Mouse (Mus musculus) CD4-positive, CD25-positive, alpha-beta regulatory T cell, adult 2 months (primary cell): ENCODE data around the gene Lamc2.
A peak's percentile ranks its signal among the peaks of the same experiment; 100 is the strongest.
"Not testable (repeated sequence)": the region's sequence is repeated elsewhere in the genome, so short reads cannot be mapped to it uniquely, and the experiment has no call there.

ENCODE experiments used
- DNase-seq: peaks from one replicate; pipeline ENCODE4 v3.0.0-alpha.2; 2012; ENCODE audit warnings: low read depth, low spot score

Lamc2 gene

DNA sequence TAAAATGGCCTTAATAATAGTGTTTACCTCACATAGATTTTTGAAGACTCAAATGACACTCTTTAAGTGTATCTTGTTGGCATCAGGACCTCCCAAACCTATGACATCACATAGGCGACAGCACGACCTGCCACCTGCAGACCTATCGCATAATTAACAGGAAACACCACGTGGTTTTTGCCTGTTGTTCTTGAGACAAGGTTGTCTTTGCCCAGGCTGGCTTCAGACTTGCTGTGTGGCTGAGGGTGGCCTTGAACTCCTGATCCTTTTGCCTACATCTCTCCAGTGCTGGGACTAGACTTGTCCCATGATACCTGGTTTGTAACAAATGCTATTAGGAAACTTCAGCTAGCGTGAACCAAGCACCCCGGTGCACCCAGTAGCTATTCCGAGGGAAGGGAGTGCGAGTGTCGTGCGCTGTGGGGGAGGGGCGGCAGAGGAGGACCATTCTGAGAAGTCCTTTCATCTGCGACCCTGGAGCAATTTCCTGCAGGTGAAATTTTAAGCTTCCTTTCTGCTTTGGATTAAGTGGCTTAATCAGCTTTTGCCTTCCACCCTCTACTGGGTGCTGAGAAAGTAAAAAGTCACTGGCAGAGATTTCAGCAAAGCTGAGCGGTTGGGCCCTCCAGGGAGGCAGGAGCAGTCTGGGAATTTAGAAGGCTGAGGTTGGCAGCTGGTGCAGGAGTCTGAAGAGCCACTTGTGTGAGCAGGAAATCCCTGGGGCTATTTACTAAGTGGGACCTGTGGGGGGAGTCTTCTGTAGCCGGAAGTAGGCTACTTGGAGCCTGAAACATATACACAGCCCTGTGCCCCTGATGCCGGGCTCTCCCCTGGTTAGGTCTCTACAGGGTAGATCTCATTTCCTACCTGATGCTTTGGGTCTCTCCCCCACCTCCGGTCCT is 90.2 kb downstream of the Lamc2 start:
- DNase-seq = no peak

DNA sequence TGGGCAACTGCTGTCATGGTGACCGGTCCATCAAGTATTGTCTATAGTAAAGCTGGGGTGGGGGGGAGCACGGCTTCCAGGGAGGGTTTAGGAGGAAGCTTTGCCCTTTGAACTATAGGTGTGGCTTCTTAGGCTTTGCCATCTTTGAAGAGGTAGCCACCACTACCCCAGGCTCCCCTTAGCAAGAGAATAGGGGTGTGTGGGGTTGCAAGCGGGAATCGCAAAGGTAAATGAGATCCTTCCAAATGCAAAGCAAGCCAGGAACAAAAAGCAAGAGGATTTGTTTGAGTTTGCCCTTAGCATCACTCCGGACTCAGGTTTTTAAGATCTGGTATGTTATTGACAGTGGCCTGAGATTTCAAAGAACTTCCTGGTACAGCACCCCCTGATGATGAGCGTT is 90.9 kb downstream of the Lamc2 start:
- DNase-seq = no peak

- no peak for DNase-seq
Observed at GRCm38 (mm10) chr1:153094226-153095076, 91.8 kb downstream of the Lamc2 start.

DNA sequence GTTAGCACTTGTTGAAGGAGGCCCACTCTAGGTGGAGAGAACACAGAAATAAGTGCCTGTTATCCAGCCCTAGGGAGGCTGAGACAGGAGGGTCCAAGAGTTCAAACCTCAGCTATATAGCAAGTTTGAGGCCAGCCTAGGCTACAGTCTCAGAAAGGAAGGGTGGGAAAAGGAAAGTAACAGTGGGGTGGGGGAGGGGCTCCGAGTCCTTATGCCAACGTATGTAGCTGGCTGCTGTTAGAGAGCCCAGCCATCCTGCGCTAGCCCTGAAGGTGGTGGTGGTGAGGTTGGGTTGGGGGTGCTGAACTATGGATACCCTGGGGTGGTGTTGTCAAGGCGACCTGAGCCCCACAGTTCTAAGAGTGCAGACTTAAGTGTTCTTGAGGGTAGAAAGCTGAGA is 92.7 kb downstream of the Lamc2 start:
- DNase-seq = no peak

DNA sequence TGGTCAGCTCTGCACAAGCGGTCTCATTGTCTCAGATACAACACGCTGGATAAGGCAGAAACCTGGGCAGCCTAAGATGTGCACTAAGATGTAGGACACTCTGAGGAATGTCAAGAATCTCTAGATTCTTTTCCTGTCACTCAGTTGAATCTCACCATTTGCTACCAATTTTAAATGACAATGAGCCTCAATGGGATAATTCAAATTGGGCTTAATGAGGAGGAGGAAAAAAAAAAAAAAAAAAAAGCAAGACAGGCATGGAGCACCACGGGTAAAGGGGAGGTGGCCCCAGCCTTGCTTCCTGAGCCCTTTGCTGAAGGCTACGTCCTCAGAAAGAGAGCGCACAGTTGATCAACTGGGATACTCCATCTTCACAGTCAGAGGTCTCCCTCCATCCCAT is 93.1 kb downstream of the Lamc2 start:
- DNase-seq = no peak

GRCm38 (mm10) chr1:153092237-153092975 is 93.8 kb downstream of the Lamc2 start:
- DNase-seq = peak; percentile 68

DNA sequence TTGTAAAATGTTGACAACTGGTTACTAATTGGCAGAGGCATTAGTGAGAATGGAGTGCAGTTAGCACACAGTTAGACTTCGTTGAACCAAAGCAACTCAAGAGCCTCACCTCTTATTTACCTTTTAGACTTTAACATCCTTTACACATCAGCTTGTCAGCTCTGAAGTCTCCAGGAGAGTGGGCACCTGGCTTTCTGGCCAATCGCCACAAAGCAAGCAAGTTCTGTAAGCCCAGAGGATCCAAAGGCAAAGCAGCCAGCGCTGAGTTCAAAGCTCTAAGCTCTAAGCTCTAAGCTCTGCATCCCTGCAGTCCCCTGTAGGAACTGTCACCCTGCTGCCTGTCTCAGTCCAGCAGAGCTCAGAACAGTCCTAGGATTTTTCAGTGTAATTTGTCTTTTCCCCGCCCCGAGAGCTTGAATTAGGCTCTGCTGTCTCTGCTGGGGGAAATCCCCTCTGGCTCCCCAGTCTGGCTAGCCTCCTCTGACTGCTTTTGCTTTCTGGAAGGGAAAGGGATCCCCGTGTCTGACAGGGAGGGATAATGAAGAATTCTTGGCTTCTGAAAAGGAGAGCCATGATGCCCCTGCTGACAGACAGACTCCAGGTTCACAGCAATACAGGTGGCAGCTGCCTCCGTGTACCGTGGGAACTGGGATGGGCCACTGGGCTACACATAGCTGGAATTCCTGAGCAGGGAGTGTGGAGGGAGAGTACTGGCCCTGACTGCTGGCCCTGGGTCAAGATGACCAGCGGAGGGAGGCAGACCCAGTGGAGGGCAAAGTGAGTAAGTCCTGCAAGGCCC is 94.6 kb downstream of the Lamc2 start:
- DNase-seq = peak; percentile 15

DNA sequence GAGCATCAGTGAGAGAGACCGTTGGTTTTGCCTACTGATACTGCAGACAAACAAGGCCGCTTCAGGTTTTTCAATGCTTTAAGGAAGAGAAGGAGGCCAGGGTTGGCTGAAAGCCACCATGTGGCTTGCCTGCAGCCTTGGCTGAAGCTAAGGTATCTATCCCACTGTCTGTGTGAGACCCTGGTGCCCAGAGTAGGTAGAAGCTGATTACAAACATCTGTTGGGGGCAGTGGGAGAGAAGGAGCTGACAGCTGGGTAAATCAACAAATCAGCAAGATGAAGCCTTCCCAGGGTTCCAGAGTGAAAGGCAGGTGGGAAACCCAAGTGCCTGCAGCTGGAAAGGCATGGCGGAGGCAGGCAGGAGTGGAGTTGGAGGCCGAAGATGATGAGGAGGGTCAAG is 95.4 kb downstream of the Lamc2 start:
- no peak for DNase-seq

GRCm38 (mm10) chr1:153090081-153090480 is 96.2 kb downstream of the Lamc2 start:
- DNase-seq = no peak

DNA sequence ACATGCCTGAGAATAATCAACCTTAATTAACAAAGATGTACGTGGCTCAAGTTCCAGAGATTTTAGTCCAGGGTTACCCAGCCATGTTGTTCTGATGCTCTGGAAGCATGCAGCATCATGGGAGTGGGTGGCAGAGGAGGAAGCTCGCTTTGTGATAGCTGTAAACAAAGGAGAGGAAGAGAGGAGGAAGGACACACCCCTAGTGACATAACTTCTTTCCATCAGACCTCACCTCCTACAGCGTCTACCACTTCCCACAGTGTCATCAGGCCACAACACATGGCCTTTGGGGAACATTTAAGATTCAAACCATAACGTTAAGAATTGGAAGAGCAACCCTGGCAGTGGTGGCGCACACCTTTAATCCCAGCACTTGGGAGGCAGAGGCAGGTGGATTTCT is 98.5 kb downstream of the Lamc2 start:
- peak; percentile 25 for DNase-seq

GRCm38 (mm10) chr1:153085198-153085597 is 101.0 kb downstream of the Lamc2 start:
- peak; percentile 70 for DNase-seq

- no peak for DNase-seq
Observed at GRCm38 (mm10) chr1:153084191-153084590, 102.1 kb downstream of the Lamc2 start.

DNA sequence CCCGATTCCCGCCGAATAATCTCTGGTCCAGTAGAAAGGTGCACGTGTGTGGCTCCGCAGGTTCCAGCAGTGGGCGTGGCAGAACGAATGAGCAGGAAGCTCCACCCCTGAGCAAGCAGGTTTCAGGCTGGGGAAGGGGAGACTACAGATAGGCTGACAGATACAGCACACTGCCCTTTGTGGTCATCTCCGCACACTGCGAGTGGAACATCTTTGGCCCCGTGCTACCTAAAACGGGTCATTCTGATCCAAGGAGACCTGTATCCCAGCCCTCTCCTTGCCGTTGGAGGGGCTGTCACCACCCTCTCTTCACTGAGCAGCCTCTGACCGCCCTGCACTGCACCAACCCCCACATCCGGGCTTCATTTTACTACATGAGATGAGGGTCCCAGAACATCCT is 103.0 kb downstream of the Lamc2 start:
- DNase-seq = not testable (repeated sequence)

GRCm38 (mm10) chr1:153075955-153076354 is 110.3 kb downstream of the Lamc2 start:
- no peak for DNase-seq

DNA sequence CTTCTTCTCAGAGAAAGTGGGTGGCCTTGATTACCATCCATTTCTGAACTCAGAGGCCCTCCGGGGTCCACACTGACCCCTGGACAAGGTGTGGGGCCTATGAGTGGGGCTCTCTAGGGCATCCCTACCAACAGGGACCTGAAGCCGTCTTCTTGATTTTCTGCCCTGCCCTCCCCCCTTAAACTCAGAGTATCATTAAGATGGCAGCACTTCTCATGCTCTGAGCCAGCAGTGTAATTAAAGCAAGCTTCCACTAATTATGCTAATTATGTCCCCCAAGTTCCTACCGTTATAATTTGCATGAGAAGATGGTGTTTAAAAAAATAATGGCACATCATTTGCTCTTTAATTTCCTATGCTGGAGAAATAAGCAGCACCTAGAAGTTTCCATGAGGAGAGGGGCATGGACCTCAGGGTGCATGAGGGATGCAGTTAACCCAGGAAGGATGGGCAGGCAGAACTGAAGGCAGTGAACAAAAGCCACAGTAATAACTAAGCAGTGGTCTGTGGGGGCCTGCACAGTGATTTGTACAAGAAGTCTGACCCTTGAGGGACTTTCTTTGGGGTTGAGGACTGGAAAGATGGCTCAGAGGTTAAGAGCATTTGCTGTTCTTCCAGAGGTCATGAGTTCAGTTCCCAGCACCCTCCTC is 111.0 kb downstream of the Lamc2 start:
- no peak for DNase-seq

DNA sequence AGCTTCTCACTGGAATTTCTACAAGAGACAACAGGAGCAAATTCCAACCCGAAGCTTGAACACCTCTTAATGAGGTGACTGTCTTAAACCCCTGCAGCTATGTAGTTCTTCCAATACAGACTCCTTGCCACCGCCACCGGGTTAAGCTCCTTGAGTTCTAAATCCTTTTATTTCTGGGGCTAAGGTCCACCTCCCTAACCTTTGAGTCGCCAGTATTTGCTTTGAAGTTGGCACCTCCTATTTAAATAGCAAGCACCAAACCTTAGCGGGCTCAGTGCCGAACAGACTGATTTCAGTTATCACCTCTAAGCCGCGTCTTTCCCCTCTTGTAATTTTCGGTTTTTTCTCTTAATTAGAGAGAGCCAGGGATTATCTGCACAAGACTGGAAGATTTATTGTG is 112.8 kb downstream of the Lamc2 start:
- no peak for DNase-seq
